8 mouse cellular contexts compared by ENCODE assay signal in genomic region chr11:69580572-69581146, GRCm38 (mm10). TPM values are rescaled to one million over a fixed set of nuclear protein-coding genes. Genes with fewer than 3 reads are reported as not detected.
DNase-seq lines count a peak whose midpoint lies in the region; ATAC-seq and TF ChIP-seq lines count a peak whose summit lies in the region.

No protein-coding gene starts in this region.

- under 1% methylated on average over 25 of the region's 25 CpGs for WGBS in liver, adult 2 months
- under 1% methylated on average over 25 of the region's 25 CpGs for WGBS in embryonic facial prominence, embryonic 15.5 days
- under 1% methylated on average over 25 of the region's 25 CpGs for WGBS in limb, embryonic 11.5 days
- WGBS in neural tube, embryonic 14.5 days, result under 1% methylated on average over 25 of the region's 25 CpGs

- H3K27me3 ChIP-seq in liver, adult 2 months (ENCODE audit: control insufficient read depth, insufficient read depth, low read length), result no peaks in the 10 kb centered on the region
- H3K27me3 ChIP-seq in embryonic facial prominence, embryonic 15.5 days, result no peaks in the 10 kb centered on the region
- no peaks in the 10 kb centered on the region for H3K27me3 ChIP-seq in limb, embryonic 11.5 days (ENCODE audit: control insufficient read depth, insufficient read depth, low read length)
- no peaks in the 10 kb centered on the region for H3K27me3 ChIP-seq in neural tube, embryonic 14.5 days (ENCODE audit: control insufficient read depth, insufficient read depth, low read length)

- peak overlapping the region; percentile 77 for H3K9ac ChIP-seq in liver, adult 2 months (ENCODE audit: low read depth, low read length)
- peak overlapping the region; percentile 71 for H3K9ac ChIP-seq in embryonic facial prominence, embryonic 15.5 days
- H3K9ac ChIP-seq in limb, embryonic 11.5 days (ENCODE audit: low read length), result peak overlapping the region; percentile 85
- peak overlapping the region; percentile 69 for H3K9ac ChIP-seq in neural tube, embryonic 14.5 days (replicated peaks; ENCODE audit: low read depth, low read length)

- no peak for DNase-seq in liver, adult 2 months (ENCODE audit: extremely low read depth, low read depth, low spot score)
- DNase-seq in liver, result no peak
- no peak for DNase-seq in limb, embryonic 11.5 days (ENCODE audit: low spot score)
- no peak for DNase-seq in urinary bladder, postnatal 4 days (ENCODE audit: low spot score in 2 of 2)
- DNase-seq in right cerebral cortex, postnatal 14 days, result no peak
- DNase-seq in B cell, adult 2 months, result no peak

- no peak for TF ChIP-seq POLR2A in liver, adult 2 months (IDR thresholded peaks at IDR 0.05; ENCODE audit: extremely low read depth, insufficient read depth, low read length)

- peaks cover 6% of the 10 kb centered on the region for H3K4me1 ChIP-seq in liver, adult 2 months (ENCODE audit: control insufficient read depth, insufficient read depth, low read length)
- peaks cover 35% of the 10 kb centered on the region for H3K4me1 ChIP-seq in embryonic facial prominence, embryonic 15.5 days
- peaks cover 16% of the 10 kb centered on the region for H3K4me1 ChIP-seq in limb, embryonic 11.5 days (ENCODE audit: control insufficient read depth, insufficient read depth, low read length)
- H3K4me1 ChIP-seq in neural tube, embryonic 14.5 days (ENCODE audit: control insufficient read depth, insufficient read depth, low read length), result peaks cover 32% of the 10 kb centered on the region

- H3K9me3 ChIP-seq in embryonic facial prominence, embryonic 15.5 days (replicated peaks), result no peaks in the 10 kb centered on the region
- no peaks in the 10 kb centered on the region for H3K9me3 ChIP-seq in limb, embryonic 11.5 days (ENCODE audit: control insufficient read depth, low read length)
- no peaks in the 10 kb centered on the region for H3K9me3 ChIP-seq in neural tube, embryonic 14.5 days (ENCODE audit: control insufficient read depth, low read length)

- TF ChIP-seq CTCF in liver, adult 2 months (IDR thresholded peaks at IDR 0.05; ENCODE audit: low read depth, low read length), result no peak

- peaks cover 18% of the 10 kb centered on the region for H3K79me2 ChIP-seq in liver, adult 2 months (ENCODE audit: control insufficient read depth, insufficient read depth, low read length)

- ATAC-seq in embryonic facial prominence, embryonic 15.5 days (ENCODE audit: insufficient number of reproducible peaks, low FRiP score, low TSS enrichment, low read depth), result no peak
- no peak for ATAC-seq in limb, embryonic 11.5 days (ENCODE audit: insufficient number of reproducible peaks, low FRiP score, low TSS enrichment, low read depth)
- ATAC-seq in neural tube, embryonic 14.5 days (ENCODE audit: low read depth), result peak; percentile 6; the same call in 1 of the 2 replicates

- H3K4me3 ChIP-seq in liver, adult 2 months (ENCODE audit: insufficient read depth, low read depth, low read length), result peak overlapping the region; percentile 74
- peak overlapping the region; percentile 87 for H3K4me3 ChIP-seq in embryonic facial prominence, embryonic 15.5 days (replicated peaks)
- H3K4me3 ChIP-seq in limb, embryonic 11.5 days (ENCODE audit: low read depth, low read length), result peak overlapping the region; percentile 84
- peak overlapping the region; percentile 73 for H3K4me3 ChIP-seq in neural tube, embryonic 14.5 days (ENCODE audit: low read depth, low read length)

- no peaks in the 10 kb centered on the region for H3K36me3 ChIP-seq in liver, adult 2 months (ENCODE audit: control insufficient read depth, insufficient read depth, low read length)
- H3K36me3 ChIP-seq in embryonic facial prominence, embryonic 15.5 days, result peaks cover 7% of the 10 kb centered on the region; the same call in 1 of the 2 replicates
- no peaks in the 10 kb centered on the region; the same call in 1 of the 2 replicates for H3K36me3 ChIP-seq in limb, embryonic 11.5 days (ENCODE audit: control insufficient read depth, insufficient read depth, low read length)
- H3K36me3 ChIP-seq in neural tube, embryonic 14.5 days (ENCODE audit: control insufficient read depth, insufficient read depth, low read length), result no peaks in the 10 kb centered on the region

- H3K27ac ChIP-seq in liver, adult 2 months (replicated peaks; ENCODE audit: insufficient read depth, low read depth, low read length), result peak overlapping the region; percentile 85
- peak overlapping the region; percentile 96 for H3K27ac ChIP-seq in embryonic facial prominence, embryonic 15.5 days (replicated peaks)
- H3K27ac ChIP-seq in limb, embryonic 11.5 days (replicated peaks; ENCODE audit: low read depth, low read length), result peak overlapping the region; percentile 87
- peak overlapping the region; percentile 91 for H3K27ac ChIP-seq in neural tube, embryonic 14.5 days (ENCODE audit: low read depth, low read length)

- H3K4me2 ChIP-seq in embryonic facial prominence, embryonic 15.5 days (replicated peaks), result peak overlapping the region; percentile 78
- H3K4me2 ChIP-seq in limb, embryonic 11.5 days (ENCODE audit: low read depth, severe bottlenecking), result peak overlapping the region; percentile 50
- H3K4me2 ChIP-seq in neural tube, embryonic 14.5 days (ENCODE audit: low read depth, low read length), result peak overlapping the region; percentile 54

RNA-seq across cellular contexts. Expression of gene Trp53, which starts 0.5 kb away (rescaled TPM):
- 3.7 and 6.2 TPM in 2 replicates for total RNA-seq in liver, adult 2 months (2014; rRNA removed)
- polyA plus RNA-seq in liver, adult 2 months (2012; rRNA removed), result 23.5 and 35.4 TPM in 2 replicates
- polyA plus RNA-seq in embryonic facial prominence, embryonic 15.5 days (2015; fragmentation: Nextera tagmentation; extraction: Ambion mirVana), result 134 and 141 TPM in 2 replicates
- 250 and 254 TPM in 2 replicates for polyA plus RNA-seq in limb, embryonic 11.5 days (2014; fragmentation: Nextera tagmentation; extraction: Ambion mirVana)
- polyA plus RNA-seq in neural tube, embryonic 14.5 days (2014; fragmentation: Nextera tagmentation; extraction: Ambion mirVana), result 54.6 and 68.8 TPM in 2 replicates

RNA-seq across cellular contexts. Expression of gene Wrap53, which starts 0.6 kb away (rescaled TPM):
- 5.6 and 6.4 TPM in 2 replicates for total RNA-seq in liver, adult 2 months (2014; rRNA removed)
- polyA plus RNA-seq in liver, adult 2 months (2012; rRNA removed), result 10.7 and 11.2 TPM in 2 replicates
- polyA plus RNA-seq in embryonic facial prominence, embryonic 15.5 days (2015; fragmentation: Nextera tagmentation; extraction: Ambion mirVana), result 25.0 and 26.5 TPM in 2 replicates
- 45.7 and 46.9 TPM in 2 replicates for polyA plus RNA-seq in limb, embryonic 11.5 days (2014; fragmentation: Nextera tagmentation; extraction: Ambion mirVana)
- 17.3 and 20.8 TPM in 2 replicates for polyA plus RNA-seq in neural tube, embryonic 14.5 days (2014; fragmentation: Nextera tagmentation; extraction: Ambion mirVana)

RNA-seq across cellular contexts. Expression of gene Efnb3, which starts 20.7 kb away (rescaled TPM):
- total RNA-seq in liver, adult 2 months (2014; rRNA removed), result under 0.01 TPM in 1 of 2 replicates, not detected in the other
- polyA plus RNA-seq in liver, adult 2 months (2012; rRNA removed), result 0.11 and 0.17 TPM in 2 replicates
- polyA plus RNA-seq in embryonic facial prominence, embryonic 15.5 days (2015; fragmentation: Nextera tagmentation; extraction: Ambion mirVana), result 29.0 and 31.5 TPM in 2 replicates
- polyA plus RNA-seq in limb, embryonic 11.5 days (2014; fragmentation: Nextera tagmentation; extraction: Ambion mirVana), result 12.9 and 14.4 TPM in 2 replicates
- polyA plus RNA-seq in neural tube, embryonic 14.5 days (2014; fragmentation: Nextera tagmentation; extraction: Ambion mirVana), result 23.2 and 35.6 TPM in 2 replicates

RNA-seq across cellular contexts. Expression of gene Atp1b2, which starts 25.1 kb away (rescaled TPM):
- 0.18 and 0.20 TPM in 2 replicates for total RNA-seq in liver, adult 2 months (2014; rRNA removed)
- polyA plus RNA-seq in liver, adult 2 months (2012; rRNA removed), result 0.40 and 0.46 TPM in 2 replicates
- 12.4 and 13.4 TPM in 2 replicates for polyA plus RNA-seq in embryonic facial prominence, embryonic 15.5 days (2015; fragmentation: Nextera tagmentation; extraction: Ambion mirVana)
- 4.5 and 4.9 TPM in 2 replicates for polyA plus RNA-seq in limb, embryonic 11.5 days (2014; fragmentation: Nextera tagmentation; extraction: Ambion mirVana)
- 66.6 and 99.6 TPM in 2 replicates for polyA plus RNA-seq in neural tube, embryonic 14.5 days (2014; fragmentation: Nextera tagmentation; extraction: Ambion mirVana)

RNA-seq across cellular contexts. Expression of gene Dnah2, which starts 31.7 kb away (rescaled TPM):
- under 0.01 and 0.09 TPM in 2 replicates for total RNA-seq in liver, adult 2 months (2014; rRNA removed)
- polyA plus RNA-seq in liver, adult 2 months (2012; rRNA removed), result 0.02 TPM in 2 replicates
- 4.9 and 8.3 TPM in 2 replicates for polyA plus RNA-seq in embryonic facial prominence, embryonic 15.5 days (2015; fragmentation: Nextera tagmentation; extraction: Ambion mirVana)
- 0.87 and 1.4 TPM in 2 replicates for polyA plus RNA-seq in limb, embryonic 11.5 days (2014; fragmentation: Nextera tagmentation; extraction: Ambion mirVana)
- 5.7 and 6.9 TPM in 2 replicates for polyA plus RNA-seq in neural tube, embryonic 14.5 days (2014; fragmentation: Nextera tagmentation; extraction: Ambion mirVana)

Comparison
In these comparisons a context has a peak if more than half of its experiments do, and no peak if none do; other contexts are left out.
1. RNA of gene Efnb3, which starts 20.7 kb away (polyA plus RNA-seq): 23.2 to 35.6 TPM in neural tube, embryonic 14.5 days, 29.0 to 31.5 TPM in embryonic facial prominence, embryonic 15.5 days and 12.9 to 14.4 TPM in limb, embryonic 11.5 days; 0.11 to 0.17 TPM in liver, adult 2 months; every median in the first group is over 10 times any median in the second.
2. Peak in every context shown above with its lines, with median percentiles within 50 percentile points of each other: H3K27ac ChIP-seq, H3K4me3 ChIP-seq, H3K9ac ChIP-seq and H3K4me2 ChIP-seq.